Mouse (Mus musculus): Measurements from ENCODE around the gene Ndrg4. TPM values are rescaled to one million over a fixed set of nuclear protein-coding genes. Genes with fewer than 3 reads are reported as not detected.

The Ndrg4 gene
- total and polyA plus RNA-seq, 3 experiments, result 1.6 to 2.1 (median 1.7) TPM

GRCm38 (mm10) chr8:95633262-95634062, 43.3 kb upstream of the Ndrg4 start, which contains the start of gene Gins3:
Gene Gins3 (plus strand): TSS chr8:95633453.
- in situ Hi-C loops (cut with MboI; ENCODE audit: low pct_ligation_motif_present, low pct_unique_long_range_greater_than_20kb, low sequenced_read_pairs), result no loop called here
- Histone ChIP-seq H3K79me2 (replicated peaks; ENCODE audit: control insufficient read depth, extremely low read depth, insufficient read depth, poor library complexity, severe bottlenecking) (peaks cover 16% of the 10 kb centered on the region), H3K36me3 (replicated peaks in 1 of 2; ENCODE audit: control insufficient read depth in 1 of 2, insufficient read depth in 1 of 2, low read length in 1 of 2) (peaks cover 5 to 14% of the 10 kb centered on the region in 2 experiments), H3K4me2 (ENCODE audit: insufficient read depth, low read depth, poor library complexity, severe bottlenecking) (peak within 1 kb of the TSS; percentile 53; the same call in 1 of the 2 replicates), H3K4me1 (ENCODE audit: control insufficient read depth in 1 of 2, insufficient read depth in 2 of 2) (peaks cover 0 to 23% of the 10 kb centered on the region in 2 experiments; a peak in 3 of 4 replicates), H3K27ac (ENCODE audit: insufficient read depth, low read depth) (no peak within 1 kb of the TSS; the same call in 1 of the 2 replicates), H3K27me3 (replicated peaks) (no peaks in the 10 kb centered on the region), H3K4me3 (replicated peaks in 1 of 3; ENCODE audit: low read depth in 2 of 3, low read length in 2 of 3, poor library complexity in 1 of 3) (peak within 1 kb of the TSS; percentile 70 to 90 (median 87)), H3K9ac (ENCODE audit: insufficient read depth, low read depth) (peak within 1 kb of the TSS; percentile 68), H3K9me3 (replicated peaks; ENCODE audit: low read length) (no peaks in the 10 kb centered on the region)
- TF ChIP-seq ZC3H11A (IDR thresholded peaks at IDR 0.05; ENCODE audit: low read depth, low read length), result no peak
- TF ChIP-seq KAT2A (IDR thresholded peaks at IDR 0.05; ENCODE audit: insufficient replicate concordance, low read length), result peak; percentile 87; the same call in 1 of the 2 replicates
- TF ChIP-seq USF2 (conservative IDR thresholded peaks at IDR 0.05; ENCODE audit: low read depth, low read length), result no peak
- no peak for TF ChIP-seq CHD2 (IDR thresholded peaks at IDR 0.05; ENCODE audit: low read length)
- TF ChIP-seq ZMIZ1 (IDR thresholded peaks at IDR 0.05; ENCODE audit: low read depth, low read length), result 0 out of 2 replicates have a peak, but pooled peaks have one; percentile 26
- TF ChIP-seq UBTF (IDR thresholded peaks at IDR 0.05; ENCODE audit: low read depth, low read length), result no peak
- peak; percentile 74 for TF ChIP-seq MAX (IDR thresholded peaks at IDR 0.05; ENCODE audit: low read length)
- no peak for TF ChIP-seq USF1 (IDR thresholded peaks at IDR 0.05; ENCODE audit: low read depth, low read length)
- TF ChIP-seq PAX5 (IDR thresholded peaks at IDR 0.05; ENCODE audit: low read length), result no peak
- TF ChIP-seq HCFC1 (IDR thresholded peaks at IDR 0.05; ENCODE audit: low read depth, low read length), result peak; percentile 93
- 0 out of 2 replicates have a peak, but pooled peaks have one; percentile 26 for TF ChIP-seq ETS1 (conservative IDR thresholded peaks at IDR 0.05; ENCODE audit: low read depth, low read length)
- no peak for TF ChIP-seq JUN (IDR thresholded peaks at IDR 0.05; ENCODE audit: insufficient read depth, low read depth, low read length)
- TF ChIP-seq ZNF384 (IDR thresholded peaks at IDR 0.05; ENCODE audit: low read depth, low read length), result no peak
- TF ChIP-seq TBP (conservative IDR thresholded peaks at IDR 0.05; ENCODE audit: low read depth, low read length), result peak; percentile 78
- TF ChIP-seq JUND (conservative IDR thresholded peaks at IDR 0.05; ENCODE audit: low read depth, low read length), result no peak
- TF ChIP-seq GABPA (IDR thresholded peaks at IDR 0.05; ENCODE audit: insufficient replicate concordance, low read depth, low read length), result peak; percentile 39; the same call in 1 of the 2 replicates
- TF ChIP-seq MAZ (IDR thresholded peaks at IDR 0.05; ENCODE audit: low read depth, low read length), result peak; percentile 79
- TF ChIP-seq MXI1 (IDR thresholded peaks at IDR 0.05; ENCODE audit: low read depth, low read length), result peak; percentile 94
- TF ChIP-seq NELFE (IDR thresholded peaks at IDR 0.05; ENCODE audit: low read depth, low read length), result peak; percentile 78
- TF ChIP-seq RAD21 (IDR thresholded peaks at IDR 0.05; ENCODE audit: low read depth, low read length), result no peak
- peak; percentile 77 for TF ChIP-seq TCF12 (IDR thresholded peaks at IDR 0.05; ENCODE audit: low read depth, low read length)
- no peak for TF ChIP-seq CHD1 (IDR thresholded peaks at IDR 0.05; ENCODE audit: low read depth, low read length)
- peak; percentile 100 for TF ChIP-seq ELF1 (IDR thresholded peaks at IDR 0.05; ENCODE audit: low read depth, low read length)
- TF ChIP-seq CTCF (conservative IDR thresholded peaks at IDR 0.05 in 1 of 2, IDR thresholded peaks at IDR 0.05 in 1 of 2; ENCODE audit: low read depth in 2 of 2, low read length in 2 of 2), result no peak
- TF ChIP-seq SIN3A (IDR thresholded peaks at IDR 0.05; ENCODE audit: low read length), result peak; percentile 100
- no peak for TF ChIP-seq ZKSCAN1 (IDR thresholded peaks at IDR 0.05; ENCODE audit: borderline replicate concordance, low read depth, low read length)
- TF ChIP-seq NRF1 (IDR thresholded peaks at IDR 0.05; ENCODE audit: low read depth, low read length), result peak; percentile 50
- peak; percentile 58; the same call in 1 of the 2 replicates for TF ChIP-seq MEF2A (IDR thresholded peaks at IDR 0.05; ENCODE audit: borderline replicate concordance, low read depth, low read length)
- peak; percentile 22; the same call in 1 of the 2 replicates for TF ChIP-seq BHLHE40 (IDR thresholded peaks at IDR 0.05; ENCODE audit: low read depth, low read length)
- TF ChIP-seq IRF4 (IDR thresholded peaks at IDR 0.05; ENCODE audit: low read depth, low read length), result peak; percentile 73
- no peak for TF ChIP-seq MAFK (IDR thresholded peaks at IDR 0.05; ENCODE audit: insufficient replicate concordance, low read length)
- TF ChIP-seq POLR2A (IDR thresholded peaks at IDR 0.05; ENCODE audit: low read depth, low read length), result peak; percentile 73
- no peak for TF ChIP-seq SMC3 (IDR thresholded peaks at IDR 0.05; ENCODE audit: low read depth, low read length)
- no peak for TF ChIP-seq EP300 (IDR thresholded peaks at IDR 0.05; ENCODE audit: low read length)
- peak; percentile 27; the same call in 1 of the 2 replicates for TF ChIP-seq POLR2AphosphoS2 (IDR thresholded peaks at IDR 0.05; ENCODE audit: low read depth, low read length)
- peak; percentile 63; the same call in 1 of the 2 replicates for TF ChIP-seq MYC (IDR thresholded peaks at IDR 0.05; ENCODE audit: low read depth, low read length)
- peak; percentile 99 for TF ChIP-seq E2F4 (IDR thresholded peaks at IDR 0.05; ENCODE audit: insufficient replicate concordance, low read depth, low read length)
- no peak for TF ChIP-seq RCOR1 (conservative IDR thresholded peaks at IDR 0.05; ENCODE audit: low read depth, low read length)
- dilution Hi-C loops (cut with MboI; ENCODE audit: extremely low pct_ligation_motif_present, extremely low pct_unique_long_range_greater_than_20kb, low sequenced_read_pairs), result no loop called here
- DNase-seq (ENCODE audit: extremely low read depth), result peak; percentile 96
